Comparison of ENCODE assay signal across 22 mouse cellular contexts in the genomic region with DNA sequence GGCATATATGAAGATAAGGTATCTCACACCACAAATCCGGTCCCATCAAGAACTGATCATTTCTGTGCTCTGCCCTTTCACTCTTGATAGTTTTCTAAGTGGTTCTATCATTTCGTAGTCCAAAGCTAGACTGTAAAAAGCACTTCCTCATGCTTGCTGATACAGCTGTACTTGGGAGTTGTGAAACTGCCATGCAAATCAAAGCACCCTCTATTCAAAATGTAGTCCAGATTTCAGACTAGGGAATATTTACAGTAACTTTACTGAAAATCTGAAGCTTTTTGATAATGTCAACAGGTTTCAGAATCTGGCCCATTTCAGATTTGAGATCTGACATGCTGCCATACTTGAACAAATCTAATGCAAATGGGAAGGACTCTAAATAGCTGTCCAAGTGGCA. TPM values are rescaled to one million over a fixed set of nuclear protein-coding genes. Genes with fewer than 3 reads are reported as not detected.
DNase-seq lines count a peak whose midpoint lies in the region; ATAC-seq and TF ChIP-seq lines count a peak whose summit lies in the region.
"Had no signal": no experiment of that assay in that cellular context is flagged by ENCODE, and none has a peak within 500 bp of the region (broad histone marks: within the 10 kb centered on the region; RNA-seq: fewer than 3 reads in every experiment).

No protein-coding gene starts in this region.

- H3K27ac ChIP-seq in CH12.LX (ENCODE audit: insufficient read depth, low read depth): peak overlapping the region; percentile 98
- no peak overlapping the region for H3K27ac ChIP-seq in midbrain, embryonic 16.5 days (ENCODE audit: low read length)
- H3K27ac ChIP-seq: embryonic facial prominence, embryonic 10.5 days; embryonic facial prominence, embryonic 12.5 days; forebrain, embryonic 13.5 days; forebrain, embryonic 15.5 days had no signal

- H3K9ac ChIP-seq in CH12.LX (ENCODE audit: insufficient read depth, low read depth): peak overlapping the region; percentile 77
- no peak overlapping the region for H3K9ac ChIP-seq in midbrain, embryonic 16.5 days (ENCODE audit: low read depth, low read length)
- H3K9ac ChIP-seq: embryonic facial prominence, embryonic 12.5 days; forebrain, embryonic 13.5 days; forebrain, embryonic 15.5 days; forebrain, postnatal 0 days had no signal

- peaks cover 3 to 26% of the 10 kb centered on the region in 2 experiments for H3K36me3 ChIP-seq in CH12.LX (replicated peaks in 1 of 2; ENCODE audit: control insufficient read depth in 1 of 2, insufficient read depth in 1 of 2, low read length in 1 of 2)
- peaks cover 10% of the 10 kb centered on the region; the same call in 1 of the 2 replicates for H3K36me3 ChIP-seq in splenic B cell, adult 2 months (ENCODE audit: control insufficient read depth, insufficient read depth, low read length, poor library complexity, severe bottlenecking)
- no peaks in the 10 kb centered on the region for H3K36me3 ChIP-seq in midbrain, embryonic 16.5 days (ENCODE audit: control insufficient read depth, insufficient read depth, low read length)
- H3K36me3 ChIP-seq: embryonic facial prominence, embryonic 12.5 days; forebrain, embryonic 15.5 days had no signal

- no peak for TF ChIP-seq CTCF in CH12.LX (conservative IDR thresholded peaks at IDR 0.05 in 1 of 2, IDR thresholded peaks at IDR 0.05 in 1 of 2; ENCODE audit: low read depth in 2 of 2, low read length in 2 of 2)

- TF ChIP-seq EP300 in CH12.LX (IDR thresholded peaks at IDR 0.05; ENCODE audit: low read length): peak; percentile 86

- H3K79me2 ChIP-seq in CH12.LX (replicated peaks; ENCODE audit: control insufficient read depth, extremely low read depth, insufficient read depth, poor library complexity, severe bottlenecking): peaks cover 1% of the 10 kb centered on the region; the same call in 1 of the 2 replicates

- H3K4me1 ChIP-seq in CH12.LX (ENCODE audit: control insufficient read depth in 1 of 2, insufficient read depth in 2 of 2): peaks cover 0 to 80% of the 10 kb centered on the region in 2 experiments; a peak in 3 of 4 replicates
- H3K4me1 ChIP-seq in midbrain, embryonic 16.5 days (ENCODE audit: control insufficient read depth, insufficient read depth, low read length): no peaks in the 10 kb centered on the region
- H3K4me1 ChIP-seq: embryonic facial prominence, embryonic 10.5 days; embryonic facial prominence, embryonic 12.5 days; forebrain, embryonic 13.5 days; forebrain, embryonic 15.5 days had no signal

- no peak for TF ChIP-seq RAD21 in CH12.LX (IDR thresholded peaks at IDR 0.05; ENCODE audit: low read depth, low read length)

- in situ Hi-C loops in CH12.LX (cut with MboI; ENCODE audit: low pct_ligation_motif_present, low pct_unique_long_range_greater_than_20kb, low sequenced_read_pairs): no loop called here

- WGBS in midbrain, embryonic 16.5 days: 91% methylated on average over 2 of the region's 2 CpGs

- ATAC-seq in megakaryocyte, adult 5-6 weeks (ENCODE audit: poor library complexity, severe bottlenecking): 0 out of 2 replicates have a peak, but pooled peaks have one; percentile 27
- no peak for ATAC-seq in midbrain, embryonic 16.5 days
- ATAC-seq: activated CD4-positive, CD25-positive, alpha-beta regulatory T cell, adult 4 months; CD4-positive, CD25-positive, alpha-beta regulatory T cell, adult 4 months; forebrain, embryonic 13.5 days; forebrain, embryonic 15.5 days; forebrain, postnatal 0 days; Patski had no signal

- TF ChIP-seq POLR2A in CH12.LX (IDR thresholded peaks at IDR 0.05; ENCODE audit: low read depth, low read length): no peak

- no peaks in the 10 kb centered on the region for H3K9me3 ChIP-seq in CH12.LX (replicated peaks; ENCODE audit: low read length)
- H3K9me3 ChIP-seq in midbrain, embryonic 16.5 days (replicated peaks; ENCODE audit: control insufficient read depth, low read length, poor library complexity, severe bottlenecking): no peaks in the 10 kb centered on the region
- H3K9me3 ChIP-seq: embryonic facial prominence, embryonic 10.5 days; embryonic facial prominence, embryonic 12.5 days; forebrain, embryonic 13.5 days; forebrain, embryonic 15.5 days had no signal

- no peaks in the 10 kb centered on the region for H3K27me3 ChIP-seq in CH12.LX (replicated peaks)
- H3K27me3 ChIP-seq in splenic B cell, adult 2 months (ENCODE audit: control insufficient read depth, insufficient read depth, low read length, poor library complexity, severe bottlenecking): no peaks in the 10 kb centered on the region
- no peaks in the 10 kb centered on the region for H3K27me3 ChIP-seq in midbrain, embryonic 16.5 days (ENCODE audit: control insufficient read depth, insufficient read depth, low read depth, low read length)
- H3K27me3 ChIP-seq: embryonic facial prominence, embryonic 12.5 days; forebrain, embryonic 13.5 days; forebrain, embryonic 15.5 days; Patski had no signal

- DNase-seq in CH12.LX (ENCODE audit: extremely low read depth): peak; percentile 65
- peak; percentile 53 for DNase-seq in splenic B cell, adult 2 months (ENCODE audit: low read depth, low spot score)
- DNase-seq in Muller cell, postnatal 12 days (ENCODE audit: inconsistent ontology term): no peak
- DNase-seq in thymus, postnatal 14 days: no peak
- DNase-seq: adrenal gland, postnatal 10 days; adrenal gland, postnatal 25 days; B cell, adult 2 months; cerebellum, adult 11-12 months; cerebellum, adult 2 months; cerebellum, adult 9-10 months; cerebellum, postnatal 10 days; cerebellum, postnatal 25 days; forebrain, postnatal 0 days had no signal

- dilution Hi-C loops in CH12.LX (cut with MboI; ENCODE audit: extremely low pct_ligation_motif_present, extremely low pct_unique_long_range_greater_than_20kb, low sequenced_read_pairs): no loop called here

- peak overlapping the region; percentile 99 for H3K4me2 ChIP-seq in CH12.LX (ENCODE audit: insufficient read depth, low read depth, poor library complexity, severe bottlenecking)
- H3K4me2 ChIP-seq in midbrain, embryonic 16.5 days (ENCODE audit: low read length): no peak overlapping the region
- H3K4me2 ChIP-seq: embryonic facial prominence, embryonic 12.5 days; forebrain, embryonic 13.5 days; forebrain, embryonic 15.5 days had no signal

- H3K4me3 ChIP-seq in CH12.LX (replicated peaks in 1 of 3; ENCODE audit: low read depth in 2 of 3, low read length in 2 of 3, poor library complexity in 1 of 3): peak overlapping the region in 1 of 3 experiments; percentile 31
- H3K4me3 ChIP-seq in midbrain, embryonic 16.5 days (ENCODE audit: low read depth, low read length): no peak overlapping the region
- H3K4me3 ChIP-seq: embryonic facial prominence, embryonic 10.5 days; embryonic facial prominence, embryonic 12.5 days; forebrain, embryonic 13.5 days; forebrain, embryonic 15.5 days had no signal

TF ChIP-seq in CH12.LX, 34 proteins besides CTCF, POLR2A, EP300 and RAD21 (continues in another document):
- TF ChIP-seq TBP (conservative IDR thresholded peaks at IDR 0.05; ENCODE audit: low read depth, low read length) (peak; percentile 89), MYC (IDR thresholded peaks at IDR 0.05; ENCODE audit: low read depth, low read length) (peak; percentile 66), USF1 (IDR thresholded peaks at IDR 0.05; ENCODE audit: low read depth, low read length) (no peak), ZC3H11A (IDR thresholded peaks at IDR 0.05; ENCODE audit: low read depth, low read length) (no peak), NELFE (IDR thresholded peaks at IDR 0.05; ENCODE audit: low read depth, low read length) (peak; percentile 46; the same call in 1 of the 2 replicates), SMC3 (IDR thresholded peaks at IDR 0.05; ENCODE audit: low read depth, low read length) (no peak), MAFK (IDR thresholded peaks at IDR 0.05; ENCODE audit: insufficient replicate concordance, low read length) (peak; percentile 85), SIN3A (IDR thresholded peaks at IDR 0.05; ENCODE audit: low read length) (peak; percentile 82), ELF1 (IDR thresholded peaks at IDR 0.05; ENCODE audit: low read depth, low read length) (peak; percentile 68), UBTF (IDR thresholded peaks at IDR 0.05; ENCODE audit: low read depth, low read length) (no peak), GABPA (IDR thresholded peaks at IDR 0.05; ENCODE audit: insufficient replicate concordance, low read depth, low read length) (no peak), USF2 (conservative IDR thresholded peaks at IDR 0.05; ENCODE audit: low read depth, low read length) (no peak), IRF4 (IDR thresholded peaks at IDR 0.05; ENCODE audit: low read depth, low read length) (peak; percentile 90), JUN (IDR thresholded peaks at IDR 0.05; ENCODE audit: insufficient read depth, low read depth, low read length) (no peak), MAZ (IDR thresholded peaks at IDR 0.05; ENCODE audit: low read depth, low read length) (no peak), JUND (conservative IDR thresholded peaks at IDR 0.05; ENCODE audit: low read depth, low read length) (peak; percentile 55; the same call in 1 of the 2 replicates), MEF2A (IDR thresholded peaks at IDR 0.05; ENCODE audit: borderline replicate concordance, low read depth, low read length) (peak; percentile 67; the same call in 1 of the 2 replicates), RCOR1 (conservative IDR thresholded peaks at IDR 0.05; ENCODE audit: low read depth, low read length) (0 out of 2 replicates have a peak, but pooled peaks have one; percentile 40), ZNF384 (IDR thresholded peaks at IDR 0.05; ENCODE audit: low read depth, low read length) (0 out of 2 replicates have a peak, but pooled peaks have one; percentile 11), ZMIZ1 (IDR thresholded peaks at IDR 0.05; ENCODE audit: low read depth, low read length) (no peak), E2F4 (IDR thresholded peaks at IDR 0.05; ENCODE audit: insufficient replicate concordance, low read depth, low read length) (no peak), PAX5 (IDR thresholded peaks at IDR 0.05; ENCODE audit: low read length) (no peak), CHD1 (IDR thresholded peaks at IDR 0.05; ENCODE audit: low read depth, low read length) (no peak), CHD2 (IDR thresholded peaks at IDR 0.05; ENCODE audit: low read length) (peak; percentile 36; the same call in 1 of the 2 replicates), POLR2AphosphoS2 (IDR thresholded peaks at IDR 0.05; ENCODE audit: low read depth, low read length) (no peak), MXI1 (IDR thresholded peaks at IDR 0.05; ENCODE audit: low read depth, low read length) (no peak; the same call in 1 of the 2 replicates), HCFC1 (IDR thresholded peaks at IDR 0.05; ENCODE audit: low read depth, low read length) (no peak)

RNA-seq across cellular contexts. Expression of a gene that starts 39.3 kb away (rescaled TPM):
- total RNA-seq in CH12.LX (2012; rRNA removed) (18.8 and 19.9 TPM in 2 replicates), CH12.LX (2014; rRNA removed) (26.1 and 28.8 TPM in 2 replicates)
- 36.3 and 36.8 TPM in 2 replicates for polyA plus RNA-seq in CH12.LX (2012; ENCODE audit: insufficient read length, low read depth)
- 73.4 and 85.7 TPM in 2 replicates for total RNA-seq in megakaryocyte, adult 5-6 weeks (2015)
- 52.6 and 54.3 TPM in 2 replicates for total RNA-seq in megakaryocyte, adult 5-6 weeks (2017)
- 6.5 and 8.3 TPM in 2 replicates for polyA plus RNA-seq in midbrain, embryonic 16.5 days (2015; fragmentation: Nextera tagmentation; extraction: Ambion mirVana)

Comparison
In these comparisons a context has a peak if more than half of its experiments do, and no peak if none do; other contexts are left out.
1. DNase-seq: peak in CH12.LX (single experiment) and splenic B cell, adult 2 months (single experiment); none in Muller cell, postnatal 12 days (single experiment) and thymus, postnatal 14 days (single experiment).